Mouse (Mus musculus) megakaryocyte progenitor cell, adult 5-6 weeks (primary cell): ENCODE data around the gene Arsb. TPM values are rescaled to one million over a fixed set of nuclear protein-coding genes. Genes with fewer than 3 reads are reported as not detected.
"Not testable (repeated sequence)": the region's sequence is repeated elsewhere in the genome, so short reads cannot be mapped to it uniquely, and the experiment has no call there.

Experiments used
- ATAC-seq: replicated peaks from 2 replicates; pipeline ENCODE4 v1.8.0; 2016; ENCODE audit warnings: mild to moderate bottlenecking, moderate TSS enrichment, inconsistent platforms; ENCODE audit not compliant: poor library complexity
- total RNA-seq, 2 experiments: library from RNA; stranded (forward) in 1 of 2; stranded (reverse) in 1 of 2; fragments of 157-497, 149-512 nt in 1 of 2; fragments of 200-1000 nt in 1 of 2; gene quantifications; 2 replicates each; pipeline versions ENCODE4 v1.2.3 to v1.2.4; 2015 to 2017

Gene Arsb
- total RNA-seq, 2 experiments from 2014 or later = 32.4 to 157 TPM

GRCm38 (mm10) chr13:93975668-93976067 is 204.2 kb downstream of the Arsb start:
- no peak for ATAC-seq

DNA sequence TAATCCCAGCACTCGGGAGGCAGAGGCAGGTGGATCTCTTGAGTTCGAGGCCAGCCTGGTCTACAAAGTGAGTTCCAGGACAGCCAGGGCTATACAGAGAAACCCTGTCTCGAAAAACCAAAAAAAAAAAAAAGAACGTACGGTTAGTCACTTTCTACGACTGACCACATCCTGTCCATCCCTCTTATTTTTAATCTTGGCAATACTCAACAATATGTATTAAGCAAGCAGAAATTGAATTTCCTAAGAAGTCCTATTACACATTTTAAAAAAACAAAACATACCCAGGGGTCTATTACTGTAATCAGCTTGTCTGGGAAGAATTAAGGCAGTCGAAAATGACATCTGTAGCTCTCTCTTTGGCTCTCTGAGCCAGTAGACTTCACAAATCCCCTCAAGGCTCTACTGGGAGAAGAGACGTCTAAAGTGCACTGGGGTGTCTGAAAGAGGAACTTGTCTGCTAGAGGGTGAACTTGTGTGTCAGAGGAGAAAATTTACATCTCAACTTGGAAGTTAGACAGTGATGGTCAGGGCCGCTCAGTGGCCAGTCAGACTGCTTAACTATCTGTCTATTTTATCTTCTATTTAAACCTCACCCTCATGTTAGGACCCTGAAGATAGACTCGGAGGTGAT is 205.6 kb downstream of the Arsb start:
- ATAC-seq = peak; percentile 76

GRCm38 (mm10) chr13:93978703-93979495 is 207.5 kb downstream of the Arsb start:
- ATAC-seq = peak; percentile 67

GRCm38 (mm10) chr13:93979754-93980153 is 208.3 kb downstream of the Arsb start:
- no peak for ATAC-seq

- no peak for ATAC-seq
Measured at GRCm38 (mm10) chr13:93984521-93984920, 213.1 kb downstream of the Arsb start.

DNA sequence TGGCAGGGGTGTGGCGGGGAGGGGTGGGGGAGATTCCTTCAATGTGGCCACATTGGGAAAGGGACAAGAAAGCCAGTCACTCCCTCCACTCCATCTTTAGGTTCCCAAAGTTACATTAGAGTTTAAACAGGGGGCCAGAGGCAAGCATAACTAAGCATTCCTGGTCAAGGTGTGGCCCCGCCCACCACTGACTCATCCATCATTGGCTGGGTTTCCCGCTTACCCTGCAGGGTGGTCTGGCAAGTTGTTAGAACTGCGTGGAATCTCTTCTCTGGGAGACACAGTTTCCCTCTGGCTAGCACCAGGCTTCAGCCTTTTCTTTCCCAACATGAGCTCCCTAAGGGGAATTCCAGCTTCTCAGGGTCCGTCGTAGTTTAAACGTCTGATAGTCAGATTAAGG is 213.8 kb downstream of the Arsb start:
- no peak for ATAC-seq

- not testable (repeated sequence) for ATAC-seq
Measured at GRCm38 (mm10) chr13:93985750-93986149, 214.3 kb downstream of the Arsb start.

DNA sequence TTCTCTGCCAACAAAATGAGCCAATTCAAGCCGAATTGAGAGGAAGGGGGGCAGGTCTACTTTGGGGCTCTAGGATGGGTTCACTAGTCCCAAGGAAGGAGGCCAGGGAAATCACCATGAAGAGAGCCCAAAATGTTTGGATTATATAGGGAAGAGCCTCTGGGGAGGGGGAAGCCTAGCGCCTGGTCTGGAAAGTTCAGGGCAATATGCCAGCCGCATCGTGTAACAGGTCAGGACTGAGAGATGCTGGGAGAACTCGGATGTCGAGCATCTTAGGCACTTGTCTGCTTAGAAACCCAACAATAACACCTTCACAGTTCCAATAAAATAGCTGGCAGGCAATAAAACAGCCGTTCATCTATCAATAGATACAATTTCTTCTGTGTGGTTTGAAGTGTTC is 216.2 kb downstream of the Arsb start:
- ATAC-seq = no peak

DNA sequence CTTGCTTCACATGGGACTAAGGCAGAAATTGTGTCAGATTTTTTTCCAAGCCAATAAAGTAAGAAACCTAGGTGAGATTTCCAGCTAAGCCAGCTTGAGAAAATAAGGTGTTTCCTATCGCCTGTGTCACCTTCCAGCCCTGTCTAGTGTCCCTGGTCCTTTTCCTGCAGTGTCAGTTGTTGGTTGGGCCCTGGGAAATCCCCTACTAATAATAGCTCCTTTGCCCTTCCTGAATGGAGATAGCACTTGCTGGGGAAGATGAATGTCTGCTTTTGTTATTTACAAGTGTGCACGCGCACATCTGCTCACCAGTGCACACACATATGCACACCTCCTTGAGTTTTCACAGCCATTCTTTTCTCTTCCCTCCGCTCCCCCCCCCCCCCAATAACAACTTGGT is 217.8 kb downstream of the Arsb start:
- no peak for ATAC-seq

DNA sequence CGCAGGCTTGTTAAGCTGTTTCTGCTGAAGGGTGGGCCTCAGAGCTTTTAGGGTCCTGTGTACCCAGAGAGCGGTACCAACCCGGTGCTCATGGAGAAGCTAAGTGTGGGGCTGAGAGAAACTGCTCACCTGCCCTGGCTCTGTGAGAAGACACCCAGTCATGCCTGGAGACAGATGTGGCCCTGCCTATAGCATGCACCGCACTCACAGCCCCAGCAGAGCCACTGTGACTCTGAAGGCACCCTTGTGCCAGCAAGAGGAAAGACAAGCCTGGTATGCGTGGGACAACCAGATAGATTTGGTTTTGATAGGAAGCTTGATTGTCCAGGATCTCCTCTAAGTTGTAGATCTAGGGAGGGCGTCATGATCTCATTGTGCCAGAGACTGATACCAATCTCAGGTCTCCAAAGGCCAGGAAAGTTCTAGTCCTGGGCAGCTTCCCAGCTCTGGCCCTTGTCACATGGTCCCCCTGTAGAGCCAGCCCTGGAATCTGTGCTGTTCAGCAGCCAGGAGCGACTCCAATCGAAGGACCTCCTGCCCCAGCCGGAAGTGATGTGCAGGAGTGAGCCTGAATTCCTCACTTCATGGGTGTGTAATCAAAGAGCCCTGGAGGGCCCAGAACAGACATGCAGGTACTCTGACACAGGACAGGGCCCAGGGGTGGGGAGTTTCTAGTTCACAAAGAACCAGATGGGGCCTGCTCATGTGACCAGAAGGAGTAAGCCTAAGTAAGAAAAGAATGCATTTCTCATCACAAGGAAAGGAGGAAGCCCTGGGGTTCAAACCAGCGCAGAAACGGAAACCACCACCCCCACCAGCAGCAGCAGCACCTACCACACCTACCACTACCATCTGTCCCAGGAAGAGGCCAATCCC is 218.5 kb downstream of the Arsb start:
- ATAC-seq = peak; percentile 68

- ATAC-seq = 0 out of 2 replicates have a peak, but pooled peaks have one; percentile 16
Measured at GRCm38 (mm10) chr13:93990841-93991240, 219.4 kb downstream of the Arsb start.

DNA sequence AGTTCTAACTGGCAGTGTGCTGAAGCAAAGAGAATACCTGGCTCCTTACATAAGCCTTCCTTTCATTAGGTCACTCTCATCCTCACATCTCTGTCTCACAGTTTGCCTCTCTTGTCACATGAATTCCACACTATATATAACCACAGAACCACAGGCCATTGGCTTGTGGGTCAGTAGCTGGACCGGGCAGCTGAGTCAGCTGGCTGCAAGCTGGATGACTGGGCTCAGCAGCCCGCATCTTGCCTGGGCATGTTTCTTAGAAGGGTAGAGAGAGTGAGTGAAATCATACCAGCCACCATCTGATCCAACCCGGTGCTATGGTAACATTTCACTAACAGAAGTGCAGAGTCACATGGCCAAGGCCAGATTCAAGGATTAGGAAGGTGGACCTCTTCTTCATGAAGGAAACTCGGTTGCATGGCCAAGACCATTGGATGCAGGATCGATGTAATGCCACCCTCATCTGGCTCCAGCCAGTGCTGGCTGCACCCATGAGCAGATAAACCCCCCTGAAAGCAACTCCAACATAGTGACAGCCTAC is 221.0 kb downstream of the Arsb start:
- no peak for ATAC-seq

Other genes with a start within 250 kb of the Arsb start
- not detected in 2 replicates for gene Bhmt, start 133.7 kb upstream of the Arsb start, total RNA-seq (2015)
- gene Bhmt, start 133.7 kb upstream of the Arsb start, total RNA-seq (2017) = not detected in 2 replicates
- not detected in 2 replicates for gene Bhmt2, start 97.3 kb upstream of the Arsb start, total RNA-seq (2015)
- gene Bhmt2, start 97.3 kb upstream of the Arsb start, total RNA-seq (2017) = not detected in 2 replicates
- not detected in 2 replicates for gene Dmgdh, start 97.2 kb upstream of the Arsb start, total RNA-seq (2015)
- gene Dmgdh, start 97.2 kb upstream of the Arsb start, total RNA-seq (2017) = not detected in 2 replicates